ENCODE assay signal across 14 mouse cellular contexts in genomic region chr19:10279668-10280067, GRCm38 (mm10). TPM values are rescaled to one million over a fixed set of nuclear protein-coding genes. Genes with fewer than 3 reads are reported as not detected.
DNase-seq lines count a peak whose midpoint lies in the region; ATAC-seq and TF ChIP-seq lines count a peak whose summit lies in the region.
"Had no signal": no experiment of that assay in that cellular context is flagged by ENCODE, and none has a peak within 500 bp of the region (broad histone marks: within the 10 kb centered on the region; RNA-seq: fewer than 3 reads in every experiment).

No protein-coding gene starts in this region.

- no peak for ATAC-seq in lung, embryonic 14.5 days (ENCODE audit: insufficient read depth)
- ATAC-seq in stomach, postnatal 0 days (ENCODE audit: low FRiP score, low TSS enrichment): peak; percentile 20; the same call in 1 of the 2 replicates
- ATAC-seq: intestine, postnatal 0 days; Patski had no signal

- no peak for TF ChIP-seq CTCF in lung, embryonic 14.5 days (IDR thresholded peaks at IDR 0.05; ENCODE audit: low read depth)
- no peak for TF ChIP-seq CTCF in stomach, postnatal 0 days (IDR thresholded peaks at IDR 0.05; ENCODE audit: low read depth)

- H3K9me3 ChIP-seq in lung, embryonic 14.5 days (ENCODE audit: low read depth, low read length): no peaks in the 10 kb centered on the region
- H3K9me3 ChIP-seq in stomach, postnatal 0 days (ENCODE audit: control insufficient read depth, low read length): no peaks in the 10 kb centered on the region
- H3K9me3 ChIP-seq: limb, embryonic 15.5 days; midbrain, embryonic 13.5 days had no signal

- no peak overlapping the region for H3K9ac ChIP-seq in lung, embryonic 14.5 days
- no peak overlapping the region for H3K9ac ChIP-seq in stomach, postnatal 0 days (ENCODE audit: low read length)
- H3K9ac ChIP-seq: limb, embryonic 15.5 days; midbrain, embryonic 13.5 days had no signal

- H3K4me2 ChIP-seq in lung, embryonic 14.5 days: no peak overlapping the region
- H3K4me2 ChIP-seq in stomach, postnatal 0 days (replicated peaks; ENCODE audit: low read depth): no peak overlapping the region
- H3K4me2 ChIP-seq: limb, embryonic 15.5 days; midbrain, embryonic 13.5 days had no signal

- H3K4me3 ChIP-seq in lung, embryonic 14.5 days (ENCODE audit: low read depth, low read length): no peak overlapping the region
- no peak overlapping the region for H3K4me3 ChIP-seq in stomach, postnatal 0 days (ENCODE audit: low read depth, low read length)
- H3K4me3 ChIP-seq: limb, embryonic 15.5 days; midbrain, embryonic 13.5 days had no signal

- H3K4me1 ChIP-seq in lung, embryonic 14.5 days (ENCODE audit: insufficient read depth): peaks cover 21% of the 10 kb centered on the region
- H3K4me1 ChIP-seq in stomach, postnatal 0 days (replicated peaks; ENCODE audit: control insufficient read depth, insufficient read depth): peaks cover 12% of the 10 kb centered on the region

- H3K36me3 ChIP-seq in lung, embryonic 14.5 days (ENCODE audit: insufficient read depth): no peaks in the 10 kb centered on the region
- H3K36me3 ChIP-seq in stomach, postnatal 0 days (ENCODE audit: control insufficient read depth, insufficient read depth, low read length): no peaks in the 10 kb centered on the region
- H3K36me3 ChIP-seq: limb, embryonic 15.5 days; midbrain, embryonic 13.5 days had no signal

- H3K27ac ChIP-seq in lung, embryonic 14.5 days (ENCODE audit: low read depth): no peak overlapping the region
- H3K27ac ChIP-seq in stomach, postnatal 0 days (replicated peaks): peak overlapping the region; percentile 30; the same call in 1 of the 2 replicates
- H3K27ac ChIP-seq: limb, embryonic 15.5 days; midbrain, embryonic 13.5 days had no signal

- peak; percentile 36 for DNase-seq in adrenal gland, adult 2 months
- DNase-seq in adrenal gland, postnatal 36 days: no peak
- peak; percentile 19 for DNase-seq in lung, embryonic 14.5 days
- DNase-seq in lung, postnatal 14 days: no peak
- peak; percentile 61 for DNase-seq in lung, postnatal 25 days (ENCODE audit: low spot score)
- DNase-seq in stomach, postnatal 0 days (ENCODE audit: low spot score): no peak
- no peak for DNase-seq in spleen, postnatal 36 days (ENCODE audit: low spot score in 2 of 2)
- no peak for DNase-seq in retina, postnatal 1 day
- DNase-seq: B cell, adult 2 months; thymus, postnatal 36 days had no signal

- WGBS in lung, embryonic 14.5 days: 69% methylated on average over 9 of the region's 9 CpGs
- WGBS in stomach, postnatal 0 days: 65% methylated on average over 9 of the region's 9 CpGs

- no peak for TF ChIP-seq EP300 in stomach, postnatal 0 days (optimal IDR thresholded peaks at IDR 0.05)

- H3K27me3 ChIP-seq in lung, embryonic 14.5 days (ENCODE audit: insufficient read depth, low read length): no peaks in the 10 kb centered on the region
- H3K27me3 ChIP-seq in stomach, postnatal 0 days (ENCODE audit: control insufficient read depth, insufficient read depth, low read length): no peaks in the 10 kb centered on the region
- H3K27me3 ChIP-seq: Patski had no signal

RNA-seq across cellular contexts. Expression of gene Dagla, which starts 25.0 kb away (rescaled TPM):
- total RNA-seq in adrenal gland, adult 2 months (2021): 1 to 10 TPM; 6.5 to 6.8 TPM
- 8.9 and 10.2 TPM in 2 replicates for polyA plus RNA-seq in adrenal gland, adult 2 months (2012; rRNA removed)
- 1 to 10 TPM; 4.0 to 5.6 TPM for total RNA-seq in adrenal gland, postnatal 36 days (2021)
- polyA plus RNA-seq in lung, embryonic 14.5 days (2014; fragmentation: Nextera tagmentation; extraction: Ambion mirVana): 2.5 and 3.4 TPM in 2 replicates
- 1.3 and 1.7 TPM in 2 replicates for polyA plus RNA-seq in stomach, postnatal 0 days (2015; fragmentation: Nextera tagmentation; extraction: Ambion mirVana)

RNA-seq across cellular contexts. Expression of gene Myrf, which starts 39.1 kb away (rescaled TPM):
- total RNA-seq in adrenal gland, adult 2 months (2021): 1 to 10 TPM; 2.3 to 2.7 TPM
- 2.5 and 3.1 TPM in 2 replicates for polyA plus RNA-seq in adrenal gland, adult 2 months (2012; rRNA removed)
- total RNA-seq in adrenal gland, postnatal 36 days (2021): 1 to 10 TPM; 1.4 to 1.7 TPM
- polyA plus RNA-seq in lung, embryonic 14.5 days (2014; fragmentation: Nextera tagmentation; extraction: Ambion mirVana): 14.1 TPM in 2 replicates
- 9.6 and 10.7 TPM in 2 replicates for polyA plus RNA-seq in stomach, postnatal 0 days (2015; fragmentation: Nextera tagmentation; extraction: Ambion mirVana)

Comparison
In these comparisons a context has a peak if more than half of its experiments do, and no peak if none do; other contexts are left out.
1. DNase-seq: peak in adrenal gland, adult 2 months (single experiment), lung, embryonic 14.5 days (single experiment) and lung, postnatal 25 days (single experiment); none in adrenal gland, postnatal 36 days (0 of 2), lung, postnatal 14 days (single experiment), stomach, postnatal 0 days (single experiment), spleen, postnatal 36 days (0 of 2) and retina, postnatal 1 day (single experiment).